Mouse (Mus musculus) spleen, postnatal 10 days (tissue): ENCODE measurements around the gene Stk17b.
"Not testable (repeated sequence)": the region's sequence is repeated elsewhere in the genome, so short reads cannot be mapped to it uniquely, and the experiment has no call there.

Experiments used
- DNase-seq, 2 experiments: peaks; one replicate each; pipeline ENCODE4 v3.0.0; 2021 to 2022; ENCODE audit warnings: low spot score in 2 of 2

Gene Stk17b

DNA sequence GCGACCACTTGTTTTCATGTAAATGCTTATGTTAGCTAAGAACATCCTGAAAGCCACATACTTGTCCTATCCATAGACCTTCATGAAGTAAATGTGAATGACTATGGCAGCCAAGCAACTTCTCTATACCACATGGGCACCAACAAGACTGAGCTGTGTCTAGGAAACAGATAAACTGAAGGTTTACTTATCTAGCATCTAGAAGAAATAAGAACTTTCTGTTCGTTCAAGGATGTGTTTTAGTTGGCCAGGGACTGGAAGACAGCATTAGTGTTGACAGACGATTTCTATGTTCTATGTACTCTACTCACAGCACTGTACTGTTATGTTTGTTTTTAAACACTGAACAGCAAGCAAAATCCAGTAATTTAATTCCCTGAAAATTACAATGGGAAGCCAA is 2.9 kb downstream of the Stk17b start:
- no peak for DNase-seq

DNA sequence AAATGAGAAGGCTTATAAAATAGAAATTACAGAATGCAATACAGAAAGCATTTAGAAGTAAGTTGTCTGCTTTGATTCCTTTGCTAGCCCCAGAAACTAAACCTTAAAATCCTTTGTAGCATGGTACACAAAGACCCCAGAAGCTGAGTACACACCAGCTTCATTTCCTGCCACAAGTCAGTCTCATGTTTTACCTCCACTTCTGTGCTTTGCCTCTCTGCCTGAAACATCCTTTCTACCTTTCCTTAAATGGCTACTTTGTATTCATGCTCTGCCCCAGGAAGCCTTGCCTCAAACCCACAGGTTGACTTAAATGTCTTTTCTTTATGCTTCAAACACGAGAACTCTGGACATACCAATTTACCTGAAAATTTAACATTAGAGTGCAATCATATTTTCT is 3.7 kb downstream of the Stk17b start:
- no peak for DNase-seq

DNA sequence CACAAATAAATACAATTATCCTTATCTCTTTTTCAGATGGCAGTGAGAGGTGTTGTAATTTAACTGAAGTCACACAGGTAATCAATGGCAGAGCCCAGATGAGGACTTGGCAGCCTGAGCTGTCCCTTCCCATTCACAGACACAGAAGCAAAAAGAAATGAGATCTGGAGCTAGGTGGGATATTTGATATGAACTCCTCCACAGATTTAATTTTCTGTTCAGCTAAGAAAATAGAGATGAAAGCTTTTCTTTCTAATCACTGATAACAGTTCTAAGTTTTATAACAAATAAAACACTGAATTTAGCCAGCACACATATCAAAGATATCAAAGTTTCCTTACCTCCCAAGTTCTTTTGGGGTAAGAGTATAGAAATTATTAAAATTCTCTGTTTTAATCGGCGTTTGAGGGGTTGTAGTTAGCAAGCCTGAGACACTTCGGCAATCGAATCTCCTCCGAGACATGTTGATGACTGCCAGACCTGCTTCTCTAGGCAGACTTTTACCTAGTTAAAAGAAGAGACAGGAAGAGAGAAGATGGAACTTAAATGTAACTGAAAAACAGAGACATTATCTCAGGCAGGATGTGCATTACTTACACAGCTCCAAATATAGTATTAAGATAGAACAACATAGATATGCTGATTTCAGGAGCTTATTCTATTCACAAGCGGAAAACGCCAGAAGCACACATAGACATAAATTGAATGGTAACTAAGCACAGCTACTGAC is 8.7 kb downstream of the Stk17b start:
- no peak for DNase-seq

DNA sequence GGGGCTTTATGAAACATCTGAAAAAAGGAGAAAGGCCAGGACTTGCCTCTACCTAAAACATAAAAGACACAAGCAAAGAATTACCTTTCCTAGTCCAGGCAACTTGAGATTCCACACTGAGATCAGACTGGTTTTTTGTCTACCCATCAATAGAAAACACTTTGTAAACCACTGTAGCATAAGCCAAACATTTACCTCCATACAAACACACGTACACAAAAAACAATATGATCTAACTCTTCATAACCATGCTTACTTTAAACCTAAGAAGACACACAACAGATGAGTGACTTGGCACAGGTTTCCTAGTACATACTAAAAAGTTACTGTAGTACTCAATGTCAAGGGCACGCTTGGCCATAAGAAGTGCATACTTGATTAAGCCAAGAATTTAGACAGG is 9.5 kb downstream of the Stk17b start:
- DNase-seq, result no peak

DNA sequence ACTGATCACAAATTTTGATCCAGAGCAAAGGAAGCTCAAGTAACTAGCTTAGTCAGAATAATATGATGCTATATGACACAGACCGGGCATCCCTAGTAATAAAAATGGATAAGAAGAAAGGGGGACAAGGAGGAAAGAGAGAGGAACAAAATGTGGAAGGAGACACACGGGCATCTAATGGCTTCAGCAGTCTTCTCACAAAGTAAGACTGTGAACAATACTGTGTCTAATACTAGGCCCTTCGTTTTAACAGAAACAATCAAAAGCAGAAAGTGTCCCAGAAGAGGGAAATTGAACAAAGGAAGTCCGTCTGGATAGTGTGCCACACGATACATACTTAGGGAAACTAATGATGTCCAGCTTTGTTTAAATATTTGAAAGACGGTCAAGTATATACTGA is 10.0 kb downstream of the Stk17b start:
- DNase-seq, result no peak

DNA sequence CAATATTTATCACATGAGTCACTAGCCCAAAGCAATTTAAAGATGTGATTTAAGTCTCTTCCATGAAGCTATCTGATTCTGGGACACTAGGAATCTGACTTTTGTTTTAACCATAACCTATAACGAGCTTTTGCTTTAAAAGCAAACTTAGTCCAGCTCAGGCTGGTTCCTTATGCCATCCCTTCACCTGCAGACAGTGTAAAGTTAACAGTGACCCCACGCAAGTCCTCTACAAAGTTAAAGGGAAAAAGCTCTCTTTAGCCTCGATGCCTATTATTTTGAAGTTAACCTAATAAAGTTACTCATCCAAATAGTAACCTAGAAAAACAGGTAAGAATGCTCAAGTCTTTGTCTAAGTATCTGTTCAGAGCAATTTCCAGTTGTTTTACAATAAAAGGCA is 10.5 kb downstream of the Stk17b start:
- no peak for DNase-seq

DNA sequence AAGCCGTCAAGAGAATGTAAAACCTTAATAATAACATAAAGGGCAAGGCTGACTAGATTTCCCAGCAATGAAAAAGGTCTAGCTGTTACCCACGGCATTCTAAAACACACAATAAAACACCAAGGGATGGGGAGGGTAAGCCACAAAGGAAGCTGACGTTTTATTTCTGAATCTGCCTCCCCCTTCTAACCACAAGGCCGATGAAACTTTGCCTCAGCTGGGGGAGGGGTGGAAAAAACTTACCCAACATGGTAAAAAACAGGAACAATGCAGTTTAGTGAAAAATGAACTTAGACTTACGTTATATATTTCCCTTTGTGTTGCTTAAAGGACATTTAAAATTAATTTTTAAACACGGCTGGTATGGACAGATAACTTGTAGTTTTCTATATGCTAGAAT is 11.0 kb downstream of the Stk17b start:
- peak in 1 of 2 experiments; percentile 75 for DNase-seq

DNA sequence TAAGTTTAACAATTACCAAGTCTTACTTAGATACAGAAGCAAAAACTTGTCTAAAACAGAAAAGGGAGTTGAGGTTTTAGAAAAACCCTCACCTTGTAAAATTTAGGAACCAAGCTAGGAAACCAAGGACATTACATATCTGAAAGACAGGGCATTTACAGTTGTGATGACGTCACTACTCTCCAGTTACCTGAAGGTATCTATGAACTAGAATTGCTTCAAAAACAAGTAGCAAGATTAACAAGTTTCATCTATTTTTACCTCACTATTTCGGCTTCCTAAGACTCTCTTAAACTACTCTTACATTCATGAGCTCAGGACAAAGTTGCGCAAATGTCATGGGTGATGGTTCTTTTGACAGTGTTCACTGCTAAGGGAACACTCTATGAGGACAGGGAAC is 12.1 kb downstream of the Stk17b start:
- no peak for DNase-seq

DNA sequence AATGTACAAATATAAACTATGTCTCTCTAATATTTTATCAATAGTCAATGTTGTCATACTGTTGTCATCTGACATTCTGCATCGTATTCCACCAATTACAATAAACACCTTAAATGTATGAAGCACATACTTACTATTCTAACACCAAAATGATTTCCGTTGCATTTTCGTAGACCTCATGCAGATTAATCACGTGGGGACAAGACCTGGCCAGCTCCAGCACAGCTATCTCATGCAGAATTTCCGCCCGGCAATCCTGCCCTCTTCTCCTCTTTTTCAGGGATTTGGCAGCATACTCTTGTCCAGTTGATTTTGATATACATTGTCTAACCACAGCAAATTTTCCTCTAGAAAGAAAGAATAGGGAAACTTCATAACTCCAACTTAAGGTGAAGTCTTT is 13.5 kb downstream of the Stk17b start:
- no peak for DNase-seq

DNA sequence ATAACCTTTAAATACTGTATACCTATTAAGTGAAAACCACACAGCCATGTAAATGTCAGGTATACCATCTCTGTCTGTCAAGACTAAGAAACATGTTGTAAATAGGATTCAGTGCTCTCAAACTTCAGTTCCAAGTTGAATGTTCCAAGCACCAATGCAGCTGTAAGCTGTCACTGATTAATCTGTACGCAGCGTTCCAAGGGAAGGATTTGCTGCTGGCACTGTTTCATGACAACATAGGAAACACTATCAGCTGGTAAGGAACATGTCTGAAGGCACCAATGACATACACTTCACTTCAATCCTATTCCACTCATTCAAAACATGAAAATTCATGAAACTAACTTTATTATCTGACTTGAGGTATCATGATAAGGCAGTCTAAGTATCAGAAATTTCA is 18.9 kb downstream of the Stk17b start:
- no peak for DNase-seq

DNA sequence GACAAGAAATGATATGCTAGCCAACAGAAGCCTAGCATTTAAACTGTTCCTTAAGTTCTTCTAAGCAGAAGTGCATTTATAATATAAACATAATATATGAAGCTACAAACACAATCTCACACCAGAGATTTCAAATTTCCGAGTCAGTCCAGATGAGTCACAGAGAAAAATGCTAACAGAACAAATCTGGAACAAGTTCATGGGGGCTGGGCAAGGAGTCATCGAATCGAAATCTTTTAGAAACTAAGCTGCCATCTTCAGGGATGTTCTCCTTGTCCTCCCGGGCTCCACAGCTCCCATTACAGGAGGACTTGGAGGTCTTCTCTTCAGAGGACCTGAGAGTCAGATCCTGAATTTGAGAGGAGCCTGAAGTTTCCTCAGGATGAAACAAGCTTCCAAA is 27.7 kb downstream of the Stk17b start:
- no peak for DNase-seq

DNA sequence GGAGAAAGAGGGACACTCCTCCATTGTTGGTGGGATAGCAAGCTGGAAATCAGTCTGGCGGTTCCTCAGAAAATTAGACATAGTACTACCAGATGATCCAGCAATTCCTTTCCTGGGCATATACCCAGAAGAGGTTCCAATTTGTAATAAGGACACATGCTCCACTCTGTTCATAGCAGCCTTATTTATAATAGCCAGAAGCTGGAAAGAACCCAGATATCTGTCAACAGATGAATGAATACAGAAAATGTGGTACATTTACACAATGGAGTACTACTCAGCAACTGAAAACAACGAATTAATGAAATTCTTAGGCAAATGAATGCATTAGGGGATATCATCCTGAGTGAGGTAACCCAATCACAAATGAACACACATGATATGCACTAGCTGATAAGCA is 31.5 kb downstream of the Stk17b start:
- DNase-seq, result not testable (repeated sequence)

DNA sequence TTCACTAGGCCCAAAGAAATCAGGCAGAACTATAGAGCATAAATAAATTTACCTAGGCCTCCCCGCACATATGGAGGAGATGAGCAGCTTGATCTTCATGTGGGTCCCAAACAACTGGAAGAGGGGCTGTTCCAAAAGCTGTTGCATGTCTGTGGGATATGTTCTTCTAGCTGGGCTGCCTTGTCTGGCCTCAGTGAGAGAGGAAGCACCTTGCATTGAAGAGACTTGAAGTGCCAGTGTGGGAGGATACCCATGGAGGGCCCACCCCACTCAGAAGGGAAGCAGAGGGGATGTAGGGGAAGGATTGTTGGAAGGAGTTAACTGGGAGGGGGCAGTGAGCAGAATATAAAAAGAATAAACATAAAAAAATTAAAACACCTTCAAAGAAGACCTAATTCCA is 33.9 kb downstream of the Stk17b start:
- no peak for DNase-seq

DNA sequence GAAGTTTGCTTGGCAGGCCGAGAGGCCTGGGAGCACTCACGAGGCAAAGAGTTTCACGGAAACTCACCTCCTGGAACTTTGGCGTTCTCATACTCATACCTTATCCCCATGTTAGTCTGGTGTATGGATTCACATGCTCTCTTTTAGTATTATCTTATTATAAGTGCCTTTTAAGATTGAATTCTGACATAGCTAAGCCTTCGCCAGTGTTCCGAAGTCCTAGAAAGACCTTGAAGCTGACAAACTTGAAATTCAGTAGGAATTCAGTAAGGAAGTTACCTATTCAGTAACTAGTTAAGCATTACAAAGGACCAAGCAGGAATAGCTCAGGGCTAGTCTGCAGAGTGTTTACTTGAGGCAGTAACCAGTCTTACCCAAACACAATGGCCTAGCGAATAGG is 34.3 kb downstream of the Stk17b start:
- not testable (repeated sequence) for DNase-seq

DNA sequence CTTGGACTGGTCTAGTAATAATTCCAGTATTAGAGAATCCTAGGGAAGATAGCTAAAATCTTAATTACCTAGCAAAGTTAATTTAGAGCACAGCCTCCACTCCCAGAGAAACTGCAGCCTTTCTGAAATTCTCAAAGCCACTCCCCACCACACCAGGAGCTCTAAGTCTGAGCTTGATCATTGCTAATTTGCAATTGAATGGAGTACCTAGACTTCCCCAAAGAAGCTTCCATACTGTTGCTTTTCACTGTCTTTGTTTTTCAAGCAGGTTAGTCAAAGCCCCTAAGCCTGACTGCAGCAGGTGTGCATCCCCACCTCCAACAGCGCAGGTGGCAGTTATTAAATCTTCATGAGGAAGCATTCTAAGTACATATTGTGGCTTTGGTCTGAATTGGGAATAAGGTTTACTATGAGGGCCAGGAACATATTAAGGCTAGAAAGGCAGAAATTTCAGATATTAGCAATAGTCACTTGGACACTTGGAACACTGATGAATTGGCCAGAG is 35.1 kb downstream of the Stk17b start:
- not testable (repeated sequence) for DNase-seq

DNA sequence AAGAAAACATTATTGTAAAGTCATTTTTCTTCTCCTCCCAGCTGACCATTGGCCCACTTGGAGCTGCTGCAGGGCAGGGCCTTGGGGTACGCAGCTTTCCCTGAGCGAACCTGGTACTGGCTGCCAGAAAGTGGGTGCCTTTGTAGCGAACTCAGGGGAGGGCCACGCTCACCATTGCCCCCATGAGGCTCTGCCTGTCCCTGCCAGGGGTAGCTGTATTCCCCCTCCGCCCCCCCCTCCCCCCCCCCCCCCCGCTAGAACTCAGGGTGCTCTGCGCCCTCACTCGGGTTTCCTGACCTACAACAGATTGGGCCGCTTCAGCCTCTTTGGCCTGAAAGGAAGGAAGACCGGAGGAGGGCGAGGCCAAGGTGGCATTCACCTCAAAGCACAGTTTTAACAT is 36.5 kb downstream of the Stk17b start:
- DNase-seq, result no peak

DNA sequence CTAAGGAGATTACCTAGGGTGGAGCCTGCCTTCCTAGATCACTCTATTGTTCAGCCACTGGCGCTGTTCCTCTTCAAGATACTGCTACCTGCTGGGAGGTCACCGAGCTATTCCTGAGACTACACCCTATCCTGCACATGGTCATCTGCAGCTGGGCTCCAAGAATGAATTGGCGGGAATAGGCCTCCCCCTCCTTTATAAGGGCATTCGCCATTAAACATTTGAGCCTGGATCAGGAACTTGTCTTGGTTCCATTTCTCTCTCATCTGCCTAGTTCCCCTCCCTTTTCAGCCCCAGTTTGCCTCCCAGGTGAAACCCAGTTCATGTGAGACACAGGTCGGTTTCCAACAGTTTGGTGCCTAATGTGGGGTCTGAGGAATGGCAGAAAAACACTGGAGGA is 39.0 kb downstream of the Stk17b start:
- no peak for DNase-seq

DNA sequence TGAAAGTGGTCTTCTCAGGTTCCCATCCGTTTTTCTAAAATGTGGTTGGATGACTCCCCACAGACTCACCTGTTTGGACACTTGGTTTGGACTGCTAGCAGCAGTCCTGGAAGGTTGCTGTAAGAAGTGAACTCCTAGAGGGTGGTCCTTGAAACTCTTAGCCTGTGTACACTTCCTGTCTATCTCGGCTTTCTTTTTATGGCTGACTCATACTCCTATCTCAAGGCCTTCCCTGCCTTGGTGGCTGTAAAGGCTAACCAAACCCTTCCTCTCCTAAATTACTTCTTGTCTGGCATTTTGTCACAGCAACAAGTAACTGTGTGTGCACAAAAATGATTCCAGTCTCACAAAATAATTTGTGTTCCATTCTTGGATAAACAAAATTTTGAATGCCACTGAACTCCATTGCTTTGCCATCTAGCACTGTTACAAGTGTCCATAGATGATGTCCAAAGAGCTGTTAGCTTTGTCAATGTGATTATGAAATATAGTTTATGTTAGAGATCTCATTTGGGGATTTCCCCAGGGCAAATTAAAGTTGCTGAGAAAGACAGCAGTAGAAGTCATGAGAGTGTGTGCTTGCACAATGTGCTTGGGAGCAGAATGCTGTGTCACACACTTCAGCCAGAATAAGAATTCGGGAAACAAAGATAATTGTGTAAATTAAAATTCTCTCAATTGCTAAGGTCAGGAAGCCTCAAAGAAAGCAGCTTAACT is 43.1 kb downstream of the Stk17b start:
- DNase-seq, result no peak

DNA sequence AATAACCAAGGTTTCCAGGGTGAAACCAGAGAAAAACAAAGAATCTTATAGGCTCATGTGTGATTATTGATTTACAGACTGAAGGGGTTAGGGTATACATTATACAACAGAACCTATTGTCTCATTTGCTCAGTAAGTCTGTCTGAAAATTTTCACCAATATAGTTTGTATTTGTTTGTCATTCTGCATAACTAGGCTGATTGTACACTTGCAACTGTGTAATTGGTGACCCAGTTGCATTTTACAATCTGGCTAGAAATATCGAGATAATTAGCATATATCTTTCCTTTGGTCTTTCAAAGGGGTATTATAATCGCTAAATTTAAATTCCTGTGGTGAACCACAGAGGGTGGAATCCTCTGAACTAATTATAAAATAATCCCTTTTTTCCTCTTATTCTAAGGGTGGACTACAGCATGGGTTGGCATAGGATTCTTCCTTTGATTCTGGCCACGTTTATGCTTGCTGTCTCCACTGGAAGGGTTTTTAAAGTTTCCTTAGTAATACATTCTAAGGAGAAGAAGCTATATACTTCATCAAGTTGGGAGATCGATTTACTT is 44.2 kb downstream of the Stk17b start:
- DNase-seq, result no peak

DNA sequence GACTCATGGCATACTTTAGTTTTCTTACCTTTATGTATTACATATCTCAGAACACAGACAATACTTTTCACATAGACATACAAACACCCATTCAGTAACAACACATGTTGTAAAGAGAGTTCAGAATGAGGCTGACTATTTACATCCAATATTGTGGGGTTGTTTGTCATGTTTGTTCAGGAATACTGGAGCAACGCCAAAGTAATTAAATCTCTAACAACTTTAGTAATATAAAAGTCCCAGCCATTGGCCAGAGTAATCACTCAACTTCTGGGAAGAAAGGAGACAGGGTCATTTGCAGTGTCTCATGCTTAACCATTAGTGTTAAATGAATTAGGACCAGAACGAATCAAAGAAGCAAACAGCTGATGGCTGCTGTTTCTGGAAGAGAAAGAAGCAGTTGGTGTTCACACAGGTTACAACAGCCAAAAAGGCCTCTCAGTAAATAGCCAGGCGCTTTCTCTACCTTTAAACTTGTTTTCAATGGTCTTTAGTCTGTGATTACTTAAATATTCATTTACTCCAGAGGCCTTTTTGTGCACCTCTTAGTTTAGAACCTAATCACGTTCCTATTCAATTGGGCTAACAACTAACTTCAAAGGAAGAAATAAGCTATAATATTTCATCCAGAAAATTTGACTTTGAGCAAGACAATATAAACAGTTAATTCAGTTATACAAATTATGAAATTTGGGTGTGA is 44.8 kb downstream of the Stk17b start:
- DNase-seq, result not testable (repeated sequence)

DNA sequence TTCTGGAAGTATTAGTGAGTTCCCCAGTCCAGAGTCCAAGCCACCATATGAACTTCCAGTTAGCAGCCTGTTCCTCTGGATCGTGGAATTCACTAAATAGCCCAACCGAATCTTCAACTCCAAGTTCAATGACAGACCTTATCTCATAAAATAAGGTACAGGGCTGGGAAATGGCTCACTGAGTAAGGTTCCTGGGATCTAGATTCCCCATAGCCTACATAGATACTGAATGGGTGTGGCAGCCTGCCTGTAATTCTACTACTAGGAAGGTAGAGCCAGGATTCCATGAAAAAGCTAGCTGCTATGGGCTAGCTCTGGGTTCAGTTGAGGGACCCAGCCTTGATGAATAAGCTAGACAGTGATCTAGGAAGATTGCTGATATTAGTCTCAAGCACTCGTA is 48.4 kb downstream of the Stk17b start:
- DNase-seq, result no peak

DNA sequence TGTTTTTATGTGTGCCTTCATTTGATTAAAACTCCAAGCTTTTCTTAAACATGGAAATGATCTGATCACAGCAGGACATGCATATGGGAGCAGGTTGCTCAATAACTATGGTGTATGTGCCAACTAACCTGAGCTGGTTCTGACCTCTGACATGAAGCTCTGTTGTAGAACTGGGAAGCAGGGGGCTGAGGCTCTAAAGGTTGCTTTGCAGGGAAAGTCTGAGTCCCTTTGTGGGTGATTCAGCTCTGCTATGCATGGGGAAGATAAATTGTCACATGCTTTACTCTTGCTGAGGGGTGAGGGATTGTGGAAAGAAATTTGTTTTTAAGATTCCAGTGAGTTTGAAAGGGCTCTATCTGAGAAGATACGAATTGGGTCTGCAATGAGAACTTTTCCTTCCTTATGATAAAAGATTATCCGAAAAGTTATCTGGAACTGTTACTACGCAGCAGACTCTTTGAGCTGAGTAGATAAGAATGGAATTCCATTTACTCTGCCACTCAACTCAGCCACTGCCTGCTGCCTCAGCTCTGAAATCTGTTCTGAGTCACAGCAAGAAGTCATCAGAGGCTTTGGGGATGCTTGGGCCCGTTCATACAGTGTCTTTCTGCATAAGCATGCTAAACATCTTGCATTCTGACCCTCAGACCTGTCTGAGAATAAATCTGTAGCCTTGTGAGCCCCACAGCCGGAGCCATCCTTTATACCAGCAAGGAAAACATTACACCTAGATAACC is 56.4 kb downstream of the Stk17b start:
- DNase-seq, result no peak
